Mouse (Mus musculus) c-Kit-negative CD71-positive TER-119-positive erythroid progenitor cells, embryonic 14.5 days (primary cell): Measurements from ENCODE around the gene Rasl11a.
A peak's percentile ranks its signal among the peaks of the same experiment; 100 is the strongest.

Source experiments
- DNase-seq: peaks from one replicate; pipeline ENCODE4 v3.0.0-alpha.2; 2013; ENCODE audit warnings: low read depth, low spot score

The Rasl11a gene

DNA sequence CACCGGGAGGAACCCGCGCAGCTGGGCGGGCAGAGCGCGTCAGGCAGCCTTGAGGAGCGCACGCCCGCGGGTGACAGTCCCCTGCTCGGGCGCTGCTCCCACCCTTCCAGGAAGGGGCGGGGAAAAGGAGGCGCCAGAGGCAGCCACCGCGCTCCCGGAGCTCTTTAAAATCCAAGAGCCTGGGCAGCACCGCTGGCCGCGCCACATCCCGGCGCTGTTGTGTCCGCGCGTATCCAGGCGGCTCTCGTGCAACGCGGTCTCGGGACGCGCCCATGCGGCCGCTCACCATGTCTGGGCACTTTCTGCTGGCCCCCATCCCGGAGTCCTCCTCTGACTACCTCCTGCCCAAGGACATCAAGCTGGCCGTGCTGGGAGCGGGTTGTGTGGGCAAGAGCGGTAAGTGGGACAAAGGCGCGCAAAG lies at the start of gene Rasl11a:
Rasl11a (plus strand) TSS at position 127 of the 421 bp plus-strand sequence.
- no peak for DNase-seq

DNA sequence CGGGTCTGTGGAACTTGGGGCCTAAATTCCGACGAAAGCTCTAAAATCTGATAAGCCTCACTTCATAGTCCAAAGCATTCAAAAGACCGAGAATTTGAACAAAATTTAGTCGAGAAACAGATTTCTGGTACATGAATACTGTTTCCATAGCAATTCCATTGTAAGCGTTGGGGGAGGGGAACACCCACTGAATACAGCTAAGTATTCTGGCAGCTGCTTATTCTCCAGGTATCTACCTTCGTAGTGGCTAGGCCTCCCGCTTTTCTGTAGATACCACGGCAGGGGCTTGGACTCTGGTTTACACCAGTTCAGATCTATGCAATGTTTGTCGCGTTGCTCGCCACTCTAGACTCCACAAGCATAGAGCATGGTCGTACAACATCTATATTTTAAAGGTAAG lies 49.1 kb upstream of the Rasl11a start:
- no peak for DNase-seq

DNA sequence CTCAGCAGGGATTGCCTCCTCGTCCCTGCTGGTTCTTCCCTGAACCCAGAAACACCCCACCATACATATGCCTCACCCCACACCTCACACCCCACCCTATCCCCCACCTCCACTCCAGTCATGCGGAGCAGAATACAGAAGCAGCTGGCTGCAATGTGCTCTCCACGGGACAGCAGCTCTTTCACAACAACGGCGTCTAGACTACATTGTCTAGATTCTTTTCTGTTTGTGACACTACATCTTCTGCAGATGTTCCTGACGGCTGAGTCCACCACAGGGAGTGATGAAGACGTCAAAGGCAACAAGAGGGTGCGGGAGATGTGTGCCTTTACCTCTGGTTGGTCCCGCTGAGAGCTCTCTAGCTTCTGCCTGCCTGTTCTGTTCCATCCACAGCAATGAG lies 46.8 kb upstream of the Rasl11a start:
- DNase-seq: no peak

DNA sequence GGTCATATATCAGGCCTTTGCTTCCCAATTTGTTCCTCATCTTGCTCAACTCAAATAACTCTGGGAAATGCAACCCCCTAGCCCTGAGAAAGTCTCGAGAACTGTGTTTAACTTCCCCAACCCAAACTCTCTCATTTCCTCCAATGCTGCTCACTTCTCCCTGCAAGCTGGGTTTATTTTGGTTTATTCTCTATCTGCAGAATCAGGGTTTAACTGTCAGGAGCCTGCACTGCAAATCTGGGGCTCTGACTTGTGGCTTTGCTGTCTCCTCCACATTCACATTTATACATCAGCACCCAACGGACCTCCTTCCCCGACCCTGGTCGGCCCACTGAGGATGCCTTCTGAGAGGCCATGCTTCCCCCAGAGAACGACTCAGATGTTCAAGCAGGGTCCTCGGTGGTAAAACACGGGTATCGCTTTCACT lies 38.9 kb upstream of the Rasl11a start:
- DNase-seq: no peak

DNA sequence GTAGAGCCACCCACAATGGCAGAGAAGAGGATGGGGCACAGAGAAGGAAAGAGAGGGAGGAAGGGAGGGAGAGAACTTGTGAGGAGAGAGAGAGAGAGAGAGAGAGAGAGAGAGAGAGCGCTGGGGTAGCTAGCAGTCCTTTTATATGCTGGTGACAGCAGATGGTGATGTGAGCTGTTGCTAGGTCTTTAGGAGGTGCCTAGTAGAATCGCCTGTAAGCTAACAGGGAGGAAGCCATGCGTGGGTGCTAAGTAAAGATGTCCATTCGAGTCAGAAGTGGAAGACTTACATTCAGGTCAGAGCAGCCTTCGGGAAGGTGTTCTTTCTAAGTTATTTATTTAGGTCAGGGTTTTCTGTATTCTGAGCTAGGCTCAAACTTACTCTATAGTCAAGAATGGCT lies 34.9 kb upstream of the Rasl11a start:
- DNase-seq: no peak

DNA sequence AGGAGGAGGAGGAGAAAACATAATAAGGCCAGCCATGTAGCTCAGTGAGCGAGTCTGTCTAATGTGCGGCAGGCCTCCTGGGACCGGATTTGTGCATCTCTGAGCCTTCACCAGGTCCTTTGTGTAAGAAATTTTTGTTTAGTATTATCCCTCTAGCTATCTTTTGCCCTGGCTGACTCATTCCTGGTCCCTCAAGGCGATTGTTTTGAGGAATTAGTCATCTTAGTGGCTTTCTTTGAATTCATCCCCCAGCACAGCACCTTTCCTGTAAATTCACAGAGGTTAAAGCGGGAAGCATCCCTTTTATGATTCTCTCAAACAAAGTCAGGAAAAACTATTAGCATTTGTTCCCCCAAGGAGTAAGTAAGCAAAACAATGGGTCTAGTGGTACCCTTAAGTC lies 32.0 kb upstream of the Rasl11a start:
- DNase-seq: no peak

DNA sequence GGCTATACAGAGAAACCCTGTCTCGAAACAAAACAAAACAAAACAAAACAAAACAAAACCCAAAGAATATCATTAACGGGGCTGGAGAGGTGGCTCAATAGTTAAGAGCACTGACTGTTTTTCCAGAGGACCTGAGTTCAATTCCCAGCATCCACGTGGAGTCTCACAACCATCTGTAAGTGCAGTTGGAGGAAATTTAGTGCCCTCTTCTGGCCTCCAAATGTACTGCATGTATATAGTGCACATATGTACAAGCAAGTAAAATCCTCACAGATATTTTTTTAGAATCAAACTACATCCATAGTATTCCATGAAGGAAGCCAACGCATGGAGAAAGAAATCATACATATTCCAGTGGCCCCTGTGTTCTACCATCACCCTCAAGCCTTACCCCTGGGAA lies 31.4 kb upstream of the Rasl11a start:
- DNase-seq: no peak

DNA sequence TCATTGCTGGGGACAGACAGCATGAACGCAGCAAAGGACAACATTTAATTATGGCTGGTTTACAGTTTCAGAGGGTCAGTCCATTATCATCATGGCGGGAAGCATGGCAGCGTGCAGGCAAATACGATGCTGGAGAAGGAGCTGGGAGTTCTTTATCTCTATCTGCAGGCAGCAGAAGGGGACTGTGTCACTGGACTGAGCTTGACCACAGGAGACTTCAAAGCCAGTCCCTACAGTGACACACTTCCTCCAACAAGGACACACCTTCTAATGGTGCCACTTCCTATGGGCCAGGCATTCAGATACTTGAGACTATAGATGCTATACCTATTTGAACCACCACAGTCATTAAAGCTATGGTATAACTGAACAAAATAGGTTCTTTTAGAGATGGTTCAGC lies 29.5 kb upstream of the Rasl11a start:
- no peak for DNase-seq

DNA sequence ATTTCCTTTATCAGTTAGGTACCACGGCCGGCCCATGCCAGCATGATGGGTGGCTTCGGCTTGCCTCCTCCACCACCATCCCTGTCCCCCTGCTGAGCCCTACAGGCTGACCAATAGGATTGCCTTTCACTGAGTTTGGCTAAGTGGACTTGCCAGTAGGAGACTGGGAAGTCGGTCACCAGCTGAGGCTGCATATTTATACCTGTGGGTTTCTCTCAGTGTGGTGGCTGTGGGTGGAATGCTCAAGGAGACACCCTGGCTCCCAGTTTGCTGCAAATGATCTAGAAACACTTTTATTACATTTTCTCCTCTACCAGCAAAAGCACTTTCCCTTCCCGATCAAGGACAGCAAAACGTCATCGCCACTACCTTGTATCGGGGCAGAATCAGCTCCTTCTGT lies 27.3 kb upstream of the Rasl11a start:
- no peak for DNase-seq

DNA sequence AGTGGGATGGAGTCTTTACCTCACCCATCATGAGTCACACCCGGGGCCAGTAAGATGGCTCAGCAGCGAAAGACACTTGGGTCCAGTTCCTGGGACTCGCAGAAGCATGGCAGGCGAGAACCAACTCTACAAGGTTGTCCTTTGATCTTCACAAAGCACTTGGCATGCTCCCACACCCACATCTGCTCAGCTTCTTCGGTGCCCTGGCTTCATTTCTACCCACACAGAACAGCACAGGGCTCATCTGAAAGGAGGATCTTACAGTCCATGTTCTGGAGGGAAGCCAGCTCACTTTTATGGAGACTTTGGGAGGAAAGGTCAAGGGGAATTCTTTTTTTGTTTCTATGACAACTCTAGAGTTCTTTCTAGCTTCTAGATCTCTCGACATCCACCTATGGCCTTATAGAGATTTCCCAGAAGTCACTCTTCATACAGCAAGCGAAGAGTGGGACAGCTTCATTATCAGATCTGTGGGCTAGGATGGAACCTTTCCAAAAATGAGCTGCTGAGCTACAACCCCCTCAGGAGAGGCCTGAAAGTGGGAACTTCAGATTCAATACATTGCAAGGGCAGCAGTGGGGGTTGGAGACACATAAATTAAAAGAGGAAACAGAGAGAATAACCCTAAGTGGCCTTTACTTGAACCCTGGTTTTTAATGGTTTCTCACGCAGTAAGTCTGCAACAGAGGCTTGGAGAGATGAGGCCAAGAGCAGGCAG lies 25.8 kb upstream of the Rasl11a start:
- no peak for DNase-seq

DNA sequence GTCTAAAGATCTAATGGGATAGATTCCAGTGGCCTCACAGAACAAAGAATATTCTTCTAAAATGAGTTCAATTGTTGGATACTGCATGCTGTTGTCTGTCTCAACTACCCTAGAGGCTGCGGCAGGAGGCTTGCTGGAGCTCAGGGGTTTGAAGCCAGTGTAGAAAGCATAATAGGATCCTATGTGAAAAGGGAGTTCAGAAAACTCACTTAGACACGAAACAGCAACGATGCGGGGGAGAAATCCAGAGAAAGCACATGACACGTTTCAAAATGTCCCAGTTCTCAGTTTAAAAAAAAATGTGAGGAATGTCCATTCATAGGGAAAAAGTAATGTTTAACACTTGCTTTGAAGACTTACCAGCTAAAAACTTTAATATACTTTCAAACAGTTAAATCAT lies 21.9 kb upstream of the Rasl11a start:
- DNase-seq: no peak

DNA sequence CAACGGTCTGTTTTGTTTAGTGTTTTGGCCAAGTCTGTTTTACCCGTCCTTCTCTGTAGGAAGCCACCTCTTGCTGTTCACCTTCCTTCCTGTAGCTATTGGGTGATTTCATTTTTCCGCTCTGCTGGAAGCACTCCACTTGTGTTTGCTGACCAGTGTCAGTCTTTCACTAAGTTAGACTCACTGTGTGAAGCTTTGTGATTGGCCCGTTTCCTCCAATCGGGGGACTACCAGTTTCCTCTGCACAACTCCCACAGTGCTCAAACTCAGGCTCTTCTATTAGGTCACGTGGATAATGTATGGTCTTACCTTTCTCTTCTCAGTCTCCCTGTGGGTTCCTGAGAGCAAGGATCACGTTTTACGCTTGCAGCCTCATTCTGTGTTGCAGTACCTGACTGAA lies 15.3 kb upstream of the Rasl11a start:
- no peak for DNase-seq

DNA sequence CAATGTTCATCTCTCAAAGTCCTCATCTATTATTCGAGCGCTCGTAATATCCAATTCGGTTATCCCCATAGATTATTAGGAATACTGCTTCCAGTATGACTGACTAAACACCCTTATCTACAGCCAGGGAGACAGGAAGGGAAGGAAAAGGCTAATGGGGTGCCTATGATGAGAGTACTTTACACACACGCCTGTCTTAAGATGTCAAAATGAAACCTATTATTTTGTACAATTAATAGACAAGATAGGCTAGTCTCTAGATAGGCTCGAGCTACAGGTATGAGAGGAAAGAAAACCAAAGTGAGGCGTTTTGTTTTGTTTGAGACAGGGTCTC lies 12.5 kb upstream of the Rasl11a start:
- no peak for DNase-seq

DNA sequence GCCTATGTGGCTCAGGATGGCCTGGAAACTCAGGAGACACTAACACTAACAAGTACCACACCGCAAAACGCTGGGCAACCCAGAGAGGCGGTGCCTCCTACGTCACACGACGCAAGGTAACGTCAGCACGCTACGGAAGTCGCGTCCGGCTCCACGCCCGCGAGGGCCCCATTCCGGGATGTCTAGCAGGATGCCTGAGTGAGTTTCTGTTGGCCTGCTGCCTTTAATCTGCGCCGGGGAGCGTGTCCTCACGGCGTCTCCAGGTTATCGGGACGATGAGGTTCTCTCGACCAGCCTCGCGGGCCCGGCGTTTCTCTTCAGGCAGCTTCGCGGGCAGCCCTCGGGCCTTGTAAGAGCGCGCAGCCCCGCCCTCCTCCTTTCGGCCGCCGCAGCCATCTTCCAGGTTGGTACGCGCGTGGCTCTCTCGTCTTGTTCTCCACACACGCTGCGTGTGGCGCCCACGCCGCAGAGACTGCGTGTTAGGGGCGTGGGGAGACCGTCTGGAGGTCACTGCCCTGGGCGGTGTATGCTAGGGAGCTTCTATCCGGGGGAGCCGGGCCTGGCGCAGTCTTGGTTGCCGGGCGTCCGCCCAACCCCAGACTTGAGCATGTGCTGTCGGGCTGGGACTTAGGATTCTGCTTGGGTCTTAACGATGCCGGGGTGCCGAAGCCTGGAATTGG lies 12.0 kb upstream of the Rasl11a start, which contains the start of gene Rpl21:
Rpl21 (plus strand) TSS at position 122 of the 680 bp plus-strand sequence.
- peak; percentile 90 for DNase-seq

DNA sequence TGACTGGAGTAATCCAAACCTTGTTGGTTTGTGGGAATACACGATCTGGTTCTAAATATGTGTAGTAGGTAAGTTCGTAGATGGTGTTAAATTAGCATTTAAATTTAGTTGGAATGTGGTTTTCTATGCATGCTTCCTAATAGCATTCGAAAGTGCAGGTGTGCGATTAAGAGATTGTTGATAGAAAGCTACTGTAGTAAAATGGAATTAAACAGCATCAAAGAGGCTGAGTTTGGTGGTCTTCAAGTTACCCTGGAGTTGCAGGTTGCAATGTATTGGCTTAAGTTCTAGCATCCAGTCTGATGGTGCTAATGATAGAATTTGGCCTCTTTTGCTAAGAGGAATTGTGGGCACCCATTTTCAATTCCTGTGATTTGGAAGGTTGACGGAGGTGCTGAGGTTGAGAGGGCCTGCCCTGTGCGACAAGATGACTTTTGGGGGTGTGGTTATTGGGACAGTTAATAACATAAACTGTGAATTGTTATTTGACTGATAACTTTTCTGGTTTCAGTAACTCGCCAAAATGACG lies 11.1 kb upstream of the Rasl11a start:
- no peak for DNase-seq

DNA sequence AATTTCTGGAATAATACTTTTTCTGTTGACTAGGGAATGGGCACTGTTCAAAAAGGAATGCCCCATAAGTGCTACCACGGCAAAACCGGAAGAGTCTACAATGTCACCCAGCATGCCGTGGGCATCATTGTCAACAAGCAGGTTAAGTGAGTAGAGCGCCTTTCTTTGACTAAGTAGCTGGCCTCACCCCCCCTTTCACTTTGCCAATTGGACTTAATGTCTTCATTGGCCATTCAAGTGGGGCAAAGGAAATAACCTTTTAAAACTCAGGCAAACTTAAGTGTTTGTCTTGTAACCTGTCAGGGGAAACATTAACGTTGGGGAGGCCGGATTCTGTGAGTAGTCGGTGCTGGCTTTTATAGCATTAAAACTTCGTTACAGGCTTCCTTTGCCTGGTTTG lies 9.9 kb upstream of the Rasl11a start:
- no peak for DNase-seq

DNA sequence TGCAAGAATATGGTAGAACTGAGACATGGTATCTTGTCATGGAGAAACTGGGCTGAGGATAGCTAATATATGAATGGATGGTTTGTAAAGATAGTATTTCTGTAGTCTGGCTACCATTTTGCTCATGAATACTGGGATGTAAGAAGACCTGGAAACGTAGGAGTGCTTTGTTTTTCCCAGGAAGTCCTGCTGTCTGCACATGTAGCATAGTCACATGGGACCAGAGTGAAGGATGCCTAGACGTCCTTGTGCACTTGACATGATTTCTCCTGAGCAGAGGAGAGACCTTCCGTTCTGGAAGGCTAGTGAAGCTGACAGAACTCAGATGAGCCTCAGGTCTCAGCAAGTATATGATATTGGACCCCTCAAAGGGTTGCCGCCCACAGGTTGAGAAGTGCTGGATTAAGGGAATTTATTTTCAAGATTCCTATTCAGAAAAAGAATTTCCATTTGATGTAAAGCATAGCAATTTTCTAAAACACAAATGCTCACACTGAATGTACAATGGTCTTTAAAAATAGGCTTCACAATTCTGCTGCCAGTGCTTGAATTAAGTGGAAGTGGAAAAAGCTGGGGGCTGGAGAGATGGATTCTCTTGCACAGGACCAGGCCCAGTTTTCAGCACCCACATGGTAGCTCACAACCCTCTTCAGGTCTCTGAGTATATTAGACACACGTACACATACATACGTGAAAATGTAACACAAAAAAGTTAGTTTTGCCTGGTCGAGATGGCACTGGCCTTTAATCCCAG lies 6.7 kb upstream of the Rasl11a start:
- no peak for DNase-seq

DNA sequence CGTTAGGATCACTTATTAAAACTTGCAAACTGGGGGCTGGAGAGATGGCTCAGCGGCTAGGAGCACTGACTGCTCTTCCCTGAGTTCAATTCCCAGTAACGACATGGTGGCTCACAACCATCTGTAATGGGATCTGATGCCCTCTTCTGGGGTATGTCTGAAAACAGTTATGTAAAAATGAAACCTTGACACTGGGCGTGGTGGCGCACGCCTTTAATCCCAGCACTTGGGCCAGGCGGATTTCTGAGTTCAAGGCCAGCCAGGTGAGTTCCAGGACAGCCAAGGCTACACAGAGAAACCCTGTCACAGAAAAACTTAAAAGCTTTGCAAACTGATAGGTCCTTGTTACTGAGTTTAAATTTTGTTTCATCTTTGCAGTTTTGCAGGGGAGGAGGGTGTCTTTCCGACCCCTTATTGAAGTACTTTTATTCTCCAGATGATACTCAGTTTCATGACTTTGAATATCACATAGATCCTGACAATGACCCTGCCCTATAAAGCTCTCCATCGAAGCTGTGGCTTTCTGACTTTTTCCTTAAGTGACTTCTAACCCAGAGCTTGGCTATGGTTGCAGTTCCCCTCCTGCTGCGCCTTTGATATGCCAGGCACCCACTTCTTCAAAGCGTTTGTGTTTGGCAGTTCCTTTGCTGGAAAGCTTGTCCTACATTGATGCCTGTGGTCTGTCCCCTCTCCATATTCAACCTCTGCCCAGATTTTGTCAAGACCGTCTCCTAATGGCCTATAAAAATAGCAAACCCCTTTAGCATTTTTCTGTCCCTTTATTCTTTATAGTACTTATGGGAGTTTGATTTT lies 5.8 kb upstream of the Rasl11a start:
- no peak for DNase-seq

DNA sequence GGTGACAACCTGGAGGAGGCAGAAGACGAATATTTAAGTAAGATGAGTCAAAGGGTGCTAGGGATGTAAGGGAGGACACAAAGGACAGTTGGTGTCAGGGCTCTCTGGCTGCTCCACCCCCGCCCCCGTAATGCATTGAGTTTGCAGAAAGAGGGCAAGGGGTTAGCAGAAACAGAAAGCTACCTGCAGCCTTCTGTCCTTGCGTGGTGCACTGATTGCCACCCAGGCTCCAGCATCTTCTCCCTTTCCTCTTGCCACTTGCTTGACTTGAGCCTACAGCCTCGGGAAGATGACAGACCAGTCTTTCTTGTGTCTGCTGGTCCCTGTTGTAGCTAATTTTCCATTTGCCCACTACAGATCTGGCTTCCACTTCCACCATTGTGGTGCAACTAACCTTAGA lies 5.1 kb upstream of the Rasl11a start:
- DNase-seq: no peak

DNA sequence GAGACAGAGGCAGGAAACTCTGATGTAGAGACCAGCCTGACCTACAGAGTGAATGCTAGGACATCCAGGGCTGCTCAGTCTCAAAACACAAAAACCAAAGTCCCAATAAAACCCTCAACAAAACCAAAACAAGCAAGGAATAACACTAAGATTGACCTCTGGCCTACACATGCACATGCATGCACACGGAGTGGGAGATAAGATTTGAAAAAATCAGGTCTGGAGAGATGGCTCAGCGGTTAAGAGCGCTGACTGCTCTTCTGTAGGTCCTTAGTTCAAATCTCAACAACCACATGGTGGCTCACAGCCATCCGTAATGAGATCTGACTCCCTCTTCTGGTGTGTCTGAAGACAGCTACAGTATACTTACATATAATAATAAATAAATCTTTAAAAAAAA lies 4.4 kb upstream of the Rasl11a start:
- no peak for DNase-seq

DNA sequence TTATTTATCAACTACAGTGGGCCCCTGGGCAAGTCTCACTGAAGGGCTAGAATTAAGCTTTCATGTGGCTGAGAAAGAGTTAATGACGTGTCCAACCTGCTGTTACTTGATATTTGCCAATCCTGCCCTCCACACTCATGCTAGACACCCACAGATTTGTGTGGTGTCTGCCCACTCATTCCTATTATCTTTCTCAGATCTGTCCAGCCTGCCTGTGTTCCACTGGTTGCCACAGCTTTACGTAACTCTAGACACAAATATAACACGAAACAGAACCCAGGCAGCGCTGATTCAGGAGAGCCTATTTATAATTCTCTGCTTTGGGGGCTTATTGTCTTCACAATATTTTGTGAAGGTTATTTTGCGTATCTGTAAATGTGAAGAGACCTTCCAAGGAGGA lies 3.6 kb upstream of the Rasl11a start:
- no peak for DNase-seq

DNA sequence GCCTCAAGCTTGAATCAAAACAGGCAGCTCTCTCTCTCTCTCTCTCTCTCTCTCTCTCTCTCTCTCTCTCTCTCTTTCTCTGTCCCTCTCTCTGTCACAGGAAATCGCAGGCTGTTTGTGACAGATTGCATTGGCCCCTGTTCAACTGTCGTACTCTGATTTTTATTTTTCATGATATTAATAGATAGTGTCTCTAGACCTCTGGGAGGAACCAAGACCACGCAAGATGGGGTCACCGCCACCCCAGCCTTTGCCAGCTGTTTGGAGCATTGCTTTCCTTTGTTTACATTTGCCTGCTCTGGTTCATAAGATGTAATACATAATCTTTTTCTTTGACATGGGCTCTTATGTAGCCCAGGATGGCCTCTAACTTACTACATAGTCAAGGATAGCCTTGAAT lies 2.9 kb upstream of the Rasl11a start:
- DNase-seq: no peak
